Mouse (Mus musculus) myocyte (in vitro differentiated cells): ENCODE results near the gene Chrne. TPM values are rescaled to one million over a fixed set of nuclear protein-coding genes. Genes with fewer than 3 reads are reported as not detected.

Experiments used
- H3K27me3 ChIP-seq: one replicate; pipeline ENCODE4 v1.6.1; 2011; ENCODE audit not compliant: control insufficient read depth, insufficient read depth, insufficient read length
- H3K36me3 ChIP-seq: one replicate; pipeline ENCODE4 v1.6.1; 2011; ENCODE audit not compliant: control insufficient read depth, insufficient read depth
- H3K4me2 ChIP-seq: one replicate; pipeline ENCODE4 v1.6.1; 2011; ENCODE audit warnings: low read depth, control low read depth
- H3K4me3 ChIP-seq: one replicate; pipeline ENCODE4 v1.5.1; 2011; ENCODE audit warnings: mild to moderate bottlenecking, control low read depth, moderate library complexity
- H3K79me2 ChIP-seq: one replicate; pipeline ENCODE4 v1.6.1; 2011; ENCODE audit not compliant: control insufficient read depth, insufficient read depth
- H3ac ChIP-seq: one replicate; pipeline ENCODE4 v1.6.1; 2011; ENCODE audit not compliant: control insufficient read depth, insufficient read length
- CEBPB ChIP-seq: IDR thresholded peaks from 2 replicates; pipeline ENCODE4 v1.6.1; 2011; ENCODE audit warnings: mild to moderate bottlenecking, moderate library complexity; ENCODE audit not compliant: poor library complexity, insufficient read depth, severe bottlenecking
- E2F4 ChIP-seq: IDR thresholded peaks from one replicate; pipeline ENCODE4 v1.6.1; 2011; ENCODE audit warnings: mild to moderate bottlenecking, control low read depth, moderate library complexity; ENCODE audit not compliant: insufficient read depth
- MAX ChIP-seq: IDR thresholded peaks from one replicate; pipeline ENCODE4 v1.6.1; 2011; ENCODE audit warnings: low read depth, mild to moderate bottlenecking, control low read depth
- MYOD1 ChIP-seq, 3 experiments: IDR thresholded peaks; one replicate each; pipeline ENCODE4 v1.6.1; 2011; ENCODE audit warnings: control low read depth in 2 of 3, low read depth in 2 of 3, mild to moderate bottlenecking in 2 of 3, moderate library complexity in 1 of 3; ENCODE audit not compliant: insufficient read length in 2 of 3, control insufficient read depth in 1 of 3
- MYOG ChIP-seq, 3 experiments: IDR thresholded peaks; one replicate each; pipeline ENCODE4 v1.6.1; 2011; ENCODE audit warnings: control low read depth in 2 of 3, low read depth in 2 of 3, mild to moderate bottlenecking in 2 of 3; ENCODE audit not compliant: insufficient read length in 2 of 3, control insufficient read depth in 1 of 3, insufficient read depth in 1 of 3
- POLR2A ChIP-seq: IDR thresholded peaks from one replicate; pipeline ENCODE4 v1.6.1; 2011; ENCODE audit warnings: low read depth, mild to moderate bottlenecking, control low read depth, moderate library complexity; ENCODE audit not compliant: insufficient read length
- POLR2AphosphoS2 ChIP-seq: IDR thresholded peaks from one replicate; pipeline ENCODE4 v1.6.1; 2011; ENCODE audit warnings: low read depth, control low read depth; ENCODE audit not compliant: insufficient read length
- REST ChIP-seq: IDR thresholded peaks from one replicate; pipeline ENCODE4 v1.6.1; 2011; ENCODE audit warnings: mild to moderate bottlenecking, control low read depth, moderate library complexity; ENCODE audit not compliant: insufficient read depth, insufficient read length
- SRF ChIP-seq: IDR thresholded peaks from one replicate; pipeline ENCODE4 v1.6.1; 2011; ENCODE audit warnings: low read depth; ENCODE audit not compliant: control insufficient read depth, insufficient read length
- TCF12 ChIP-seq: IDR thresholded peaks from one replicate; pipeline ENCODE4 v1.6.1; 2011; ENCODE audit warnings: mild to moderate bottlenecking, control low read depth; ENCODE audit not compliant: poor library complexity, insufficient read depth, severe bottlenecking
- TCF3 ChIP-seq: IDR thresholded peaks from one replicate; pipeline ENCODE4 v1.6.1; 2011; ENCODE audit warnings: low read depth, control low read depth; ENCODE audit not compliant: insufficient read length
- USF1 ChIP-seq: IDR thresholded peaks from one replicate; pipeline ENCODE4 v1.6.1; 2011; ENCODE audit warnings: low read depth, mild to moderate bottlenecking, control low read depth, moderate library complexity
- polyA plus RNA-seq: library from polyadenylated mRNA; unstranded; fragments of >200 nt; fragmentation: generic; extraction: Trizol; gene quantifications from one replicate; pipeline ENCODE4 v1.2.1, GENCODE M21; 2012; ENCODE audit warnings: missing spikeins

Gene Chrne
- polyA plus RNA-seq, 1 experiment, result 5.3 TPM

DNA sequence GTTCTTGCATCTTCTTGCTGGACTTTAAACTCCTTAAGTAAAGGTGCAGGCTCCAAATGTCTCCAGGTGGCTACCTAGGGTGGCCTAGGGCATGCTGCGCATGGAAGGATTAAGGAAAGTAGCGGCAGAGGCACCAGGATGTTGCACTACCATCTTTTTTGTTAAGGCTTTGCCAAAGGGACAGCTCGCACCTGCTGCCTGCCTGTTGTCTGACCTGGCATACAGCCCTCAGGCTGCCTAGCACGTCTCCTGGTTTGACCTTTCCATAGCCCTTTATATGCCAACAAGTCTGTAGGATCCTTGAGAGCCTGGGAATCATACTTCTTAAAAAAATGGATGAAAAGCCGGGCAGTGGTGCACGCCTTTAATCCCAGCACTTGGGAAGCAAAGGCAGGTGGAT is 24.0 kb upstream of the Chrne start:
- TF ChIP-seq MYOD1 (IDR thresholded peaks at IDR 0.05; ENCODE audit: control insufficient read depth in 1 of 3, insufficient read length in 2 of 3, low read depth in 2 of 3) (peak in 1 of 3 experiments; percentile 53), POLR2AphosphoS2 (no peak)
- H3ac ChIP-seq, result no peak overlapping the region
- H3K4me3 ChIP-seq, result no peak overlapping the region
- peaks cover 9% of the 10 kb centered on the region for H3K36me3 ChIP-seq
- H3K79me2 ChIP-seq, result peaks cover 15% of the 10 kb centered on the region
- H3K4me2 ChIP-seq, result no peak overlapping the region
- H3K27me3 ChIP-seq, result no peaks in the 10 kb centered on the region

DNA sequence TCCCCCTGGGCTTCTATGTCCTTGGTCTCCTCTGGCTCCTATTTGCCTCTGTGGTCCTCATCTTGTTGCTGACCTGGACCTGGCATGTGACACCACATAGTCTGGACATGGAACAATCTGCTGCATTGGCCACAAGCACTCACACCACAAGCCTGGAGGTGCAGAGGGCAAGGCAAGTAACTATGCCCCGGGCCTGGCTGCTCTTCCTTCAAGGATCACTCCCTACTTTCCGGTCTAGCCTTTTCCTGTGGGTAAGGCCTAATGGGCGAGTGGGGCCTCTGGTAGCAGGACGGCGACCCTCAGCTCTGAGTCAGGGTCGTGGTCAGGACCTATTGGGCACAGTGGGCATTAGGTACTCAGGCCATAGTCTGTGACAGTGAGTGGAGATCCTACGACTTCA is 22.2 kb upstream of the Chrne start:
- no peak overlapping the region for H3ac ChIP-seq
- H3K79me2 ChIP-seq, result peaks cover 10% of the 10 kb centered on the region
- peaks cover 9% of the 10 kb centered on the region for H3K36me3 ChIP-seq
- no peak for TF ChIP-seq POLR2A
- peak; percentile 50 for TF ChIP-seq POLR2AphosphoS2
- TF ChIP-seq MYOG (IDR thresholded peaks at IDR 0.05; ENCODE audit: control insufficient read depth in 1 of 3, insufficient read depth in 1 of 3, insufficient read length in 2 of 3, low read depth in 2 of 3), result no peak
- TF ChIP-seq TCF3, result no peak
- TF ChIP-seq E2F4, result no peak
- TF ChIP-seq TCF12, result no peak
- TF ChIP-seq REST, result no peak
- H3K27me3 ChIP-seq, result no peaks in the 10 kb centered on the region
- no peak overlapping the region for H3K4me3 ChIP-seq
- no peak overlapping the region for H3K4me2 ChIP-seq

DNA sequence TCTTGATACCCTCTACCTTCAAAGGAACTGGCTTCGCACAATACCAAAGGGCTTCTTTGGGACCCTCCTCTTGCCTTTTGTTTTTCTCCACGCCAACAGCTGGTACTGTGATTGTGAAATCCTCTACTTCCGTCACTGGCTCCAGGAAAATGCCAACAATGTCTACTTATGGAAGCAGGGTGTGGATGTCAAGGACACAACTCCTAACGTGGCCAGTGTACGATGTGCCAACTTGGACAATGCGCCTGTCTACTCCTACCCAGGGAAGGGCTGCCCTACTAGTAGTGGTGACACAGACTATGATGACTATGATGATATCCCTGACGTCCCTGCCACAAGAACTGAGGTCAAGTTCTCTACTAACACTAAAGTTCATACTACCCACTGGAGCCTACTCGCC is 21.0 kb upstream of the Chrne start:
- TF ChIP-seq USF1 (no peak), TCF12 (no peak), REST (no peak), MAX (no peak), POLR2AphosphoS2 (peak; percentile 43), CEBPB (0 out of 2 replicates have a peak, but pooled peaks have one; percentile 36), SRF (no peak), MYOD1 (IDR thresholded peaks at IDR 0.05; ENCODE audit: control insufficient read depth in 1 of 3, insufficient read length in 2 of 3, low read depth in 2 of 3) (no peak), MYOG (IDR thresholded peaks at IDR 0.05; ENCODE audit: control insufficient read depth in 1 of 3, insufficient read depth in 1 of 3, insufficient read length in 2 of 3, low read depth in 2 of 3) (no peak), TCF3 (no peak)
- Histone ChIP-seq H3K4me2 (no peak overlapping the region), H3K4me3 (no peak overlapping the region), H3K79me2 (no peaks in the 10 kb centered on the region), H3ac (no peak overlapping the region), H3K27me3 (no peaks in the 10 kb centered on the region), H3K36me3 (peaks cover 9% of the 10 kb centered on the region)

DNA sequence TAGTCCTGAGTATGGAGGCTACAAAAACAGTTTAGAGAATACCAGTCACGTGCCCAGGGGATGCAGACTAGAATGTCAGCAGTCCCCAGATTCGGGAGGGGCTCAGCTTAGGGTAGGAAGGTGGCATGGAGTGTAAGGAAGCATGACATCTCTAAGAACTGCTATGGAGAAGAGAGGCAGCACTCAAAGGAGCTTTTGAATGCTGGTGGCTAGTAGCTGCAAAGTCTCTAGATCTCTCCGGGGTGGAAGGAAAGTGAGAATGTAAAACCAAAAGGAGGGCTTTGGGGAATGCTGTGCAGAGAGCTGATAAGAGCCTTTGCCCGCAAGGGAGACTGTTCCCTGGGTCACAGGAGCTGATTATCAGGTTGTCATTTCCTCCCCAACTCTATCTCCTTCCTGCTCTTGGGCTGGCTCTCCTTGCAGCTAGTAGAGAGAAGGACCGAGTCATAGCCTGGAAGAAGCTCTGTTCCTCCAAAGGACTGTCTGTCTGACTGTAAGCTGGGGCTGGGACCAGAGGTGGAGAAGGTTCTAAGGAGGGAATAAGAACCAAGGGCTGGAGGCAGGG is 19.8 kb upstream of the Chrne start, which contains the start of gene Gp1ba:
Gp1ba (plus strand) TSS at position 409 of the 565 bp plus-strand sequence.
- no peak within 1 kb of the TSS for H3K4me2 ChIP-seq
- no peak within 1 kb of the TSS for H3ac ChIP-seq
- peaks cover under 1% of the 10 kb centered on the region for H3K36me3 ChIP-seq
- H3K79me2 ChIP-seq, result no peaks in the 10 kb centered on the region
- no peak within 1 kb of the TSS for H3K4me3 ChIP-seq
- TF ChIP-seq USF1, result peak; percentile 37
- no peak for TF ChIP-seq SRF
- H3K27me3 ChIP-seq, result no peaks in the 10 kb centered on the region

DNA sequence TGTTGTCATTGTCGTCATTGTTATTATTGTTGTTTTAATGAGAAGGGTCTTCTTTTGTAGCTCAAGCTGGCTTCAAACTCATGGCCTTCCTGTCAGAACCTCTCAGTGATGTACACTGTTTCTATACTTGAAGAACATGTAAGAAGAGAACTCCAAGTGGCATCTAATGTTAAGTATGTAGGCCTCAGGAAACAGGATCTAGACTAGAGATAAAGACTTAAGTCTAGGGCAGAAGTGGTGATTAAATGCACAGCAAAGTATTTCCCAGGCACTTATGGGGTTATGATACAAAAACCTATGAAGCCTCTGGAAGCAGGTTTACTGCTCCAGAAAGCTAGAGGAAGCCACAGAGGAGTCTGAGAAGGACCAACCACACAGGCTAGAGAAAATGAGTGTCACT is 19.3 kb upstream of the Chrne start:
- H3K36me3 ChIP-seq, result no peaks in the 10 kb centered on the region
- no peak overlapping the region for H3ac ChIP-seq
- H3K79me2 ChIP-seq, result no peaks in the 10 kb centered on the region
- TF ChIP-seq POLR2AphosphoS2 (no peak), TCF12 (no peak), POLR2A (no peak), E2F4 (no peak), USF1 (no peak), SRF (no peak), TCF3 (no peak), MYOG (IDR thresholded peaks at IDR 0.05; ENCODE audit: control insufficient read depth in 1 of 3, insufficient read depth in 1 of 3, insufficient read length in 2 of 3, low read depth in 2 of 3) (no peak)
- H3K4me3 ChIP-seq, result no peak overlapping the region
- no peak overlapping the region for H3K4me2 ChIP-seq
- H3K27me3 ChIP-seq, result no peaks in the 10 kb centered on the region

DNA sequence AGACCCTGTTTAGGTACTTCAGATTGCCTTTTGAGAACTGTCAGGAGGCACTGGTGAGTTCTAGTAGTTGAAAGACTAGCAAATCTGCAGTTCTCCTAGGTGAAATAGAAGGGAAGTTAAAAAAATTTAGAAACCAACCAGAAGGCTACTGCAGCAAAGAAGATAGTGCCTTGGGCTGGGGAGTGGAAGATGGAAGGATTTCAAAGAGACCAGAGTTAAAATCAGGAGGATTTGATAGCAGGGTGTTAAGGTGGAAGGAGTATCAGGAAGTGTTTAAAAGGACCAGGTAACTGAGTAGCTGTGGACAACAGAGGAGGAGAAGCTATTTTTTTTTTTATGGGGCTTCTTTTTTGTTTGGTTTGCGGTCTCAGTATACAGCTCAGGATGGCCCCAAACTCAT is 18.7 kb upstream of the Chrne start:
- no peak overlapping the region for H3K4me3 ChIP-seq
- TF ChIP-seq MYOD1 (IDR thresholded peaks at IDR 0.05; ENCODE audit: control insufficient read depth in 1 of 3, insufficient read length in 2 of 3, low read depth in 2 of 3) (no peak), REST (no peak), USF1 (no peak), SRF (no peak), CEBPB (no peak)

More for the DNA sequence above, 18.7 kb upstream of the Chrne start:
- Histone ChIP-seq H3K36me3 (no peaks in the 10 kb centered on the region), H3K79me2 (no peaks in the 10 kb centered on the region), H3K4me2 (no peak overlapping the region), H3ac (no peak overlapping the region), H3K27me3 (no peaks in the 10 kb centered on the region)
